Mouse (Mus musculus) lung, postnatal 25 days (tissue): ENCODE results near the gene Ift22.

Source experiments
- DNase-seq: peaks from one replicate; pipeline ENCODE4 v3.0.0; 2022; ENCODE audit warnings: low spot score

Gene Ift22

DNA sequence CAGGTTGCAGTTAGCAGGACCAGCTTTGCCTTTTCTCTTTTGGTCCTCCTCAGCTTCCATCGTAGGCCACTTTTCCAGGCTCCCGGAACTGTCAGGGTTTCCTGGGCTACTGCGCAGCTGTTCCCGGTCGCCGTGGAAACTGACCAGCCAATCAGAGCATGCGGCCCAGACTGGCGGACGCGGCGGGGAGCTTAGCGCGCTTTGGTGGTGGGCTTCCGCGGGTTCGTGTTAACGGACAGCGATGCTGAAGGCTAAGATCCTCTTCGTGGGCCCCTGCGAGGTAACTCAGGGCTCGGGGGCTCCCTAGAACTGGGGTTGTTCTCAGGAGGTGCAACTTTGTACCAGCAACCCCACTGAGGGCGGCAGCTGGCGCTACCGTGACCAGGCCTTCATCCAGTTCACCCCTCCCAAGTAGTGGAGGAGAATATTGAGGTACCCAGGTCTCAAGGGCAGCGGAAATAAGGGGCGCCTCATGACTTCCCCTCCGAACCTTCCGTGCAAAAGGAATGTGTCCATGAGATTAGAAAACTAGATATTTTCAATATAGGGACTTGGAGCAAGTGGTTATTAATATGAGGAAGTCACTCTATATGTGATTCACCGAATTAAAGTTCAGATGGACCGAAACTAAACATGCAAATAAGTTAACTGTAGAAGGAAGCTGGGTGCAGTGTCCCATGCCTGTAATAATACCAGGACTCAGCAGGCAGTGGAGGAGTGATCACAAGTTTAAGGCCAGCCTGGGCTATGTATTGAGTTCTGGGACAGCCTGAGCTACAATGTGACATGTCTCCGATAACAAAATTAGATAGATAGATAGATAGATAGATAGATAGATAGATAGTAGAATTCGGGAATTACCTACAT lies at the start of gene Ift22:
Gene Ift22 (plus strand): TSS at position 160 of the 867 bp plus-strand sequence.
- peak; percentile 95 for DNase-seq

GRCm38 (mm10) chr5:136861191-136861940 lies 46.6 kb upstream of the Ift22 start:
- no peak for DNase-seq

- DNase-seq, result no peak
Measured at GRCm38 (mm10) chr5:136862806-136863205, 45.1 kb upstream of the Ift22 start.

GRCm38 (mm10) chr5:136863276-136863675 lies 44.7 kb upstream of the Ift22 start:
- no peak for DNase-seq

DNA sequence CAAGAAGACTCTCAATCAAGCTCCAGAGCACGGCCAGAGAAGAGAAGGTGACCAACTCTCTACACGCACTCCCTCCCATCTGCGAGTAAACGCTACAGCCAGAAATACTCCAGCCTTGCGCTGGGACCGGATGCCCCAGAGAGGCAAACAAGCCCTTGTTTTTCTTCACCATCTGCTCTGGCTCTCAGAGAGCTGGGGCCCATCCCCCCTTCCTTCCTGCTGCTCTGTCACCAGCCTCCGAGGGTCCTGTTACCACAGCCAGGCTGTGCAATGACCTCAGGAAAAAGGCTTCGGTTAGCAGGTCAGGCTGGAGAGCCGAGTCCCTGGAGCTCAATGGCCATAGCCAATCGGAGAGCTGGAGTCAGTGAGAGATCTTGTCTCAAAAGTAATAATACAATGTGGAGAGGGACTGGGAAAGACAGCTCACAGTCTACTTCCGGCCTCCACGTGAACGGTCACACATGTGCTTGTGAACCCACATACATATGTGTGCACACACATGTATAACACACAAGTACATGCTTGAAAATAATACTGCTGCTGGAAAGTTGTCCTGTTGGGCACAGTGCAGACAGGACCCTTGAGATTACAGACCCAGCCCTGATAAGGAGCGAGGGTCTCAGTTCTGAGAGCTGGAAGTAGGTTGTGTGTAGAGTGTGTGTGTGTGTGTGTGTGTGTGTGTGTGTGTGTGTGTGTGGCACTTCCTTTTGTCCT lies 43.8 kb upstream of the Ift22 start:
- peak; percentile 55 for DNase-seq

DNA sequence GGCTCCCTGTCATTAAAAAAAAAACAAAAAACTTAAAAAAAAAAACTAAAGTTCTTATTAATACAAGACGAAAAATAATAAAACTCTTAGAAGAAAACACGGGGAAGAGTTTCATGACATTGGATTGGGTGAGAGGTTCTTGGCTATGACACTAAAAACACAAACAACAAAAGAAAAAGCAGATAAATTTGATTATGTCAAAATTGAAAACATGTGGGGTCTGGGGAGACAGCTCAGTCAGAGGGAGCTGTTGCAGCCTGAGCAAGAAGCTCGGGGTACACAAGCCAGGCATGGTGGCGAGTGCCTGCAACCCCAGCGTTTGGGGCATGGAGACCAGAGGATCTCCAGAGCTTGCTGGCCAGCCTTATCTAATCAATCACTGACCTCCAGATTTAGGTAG lies 40.2 kb upstream of the Ift22 start:
- DNase-seq, result no peak

DNA sequence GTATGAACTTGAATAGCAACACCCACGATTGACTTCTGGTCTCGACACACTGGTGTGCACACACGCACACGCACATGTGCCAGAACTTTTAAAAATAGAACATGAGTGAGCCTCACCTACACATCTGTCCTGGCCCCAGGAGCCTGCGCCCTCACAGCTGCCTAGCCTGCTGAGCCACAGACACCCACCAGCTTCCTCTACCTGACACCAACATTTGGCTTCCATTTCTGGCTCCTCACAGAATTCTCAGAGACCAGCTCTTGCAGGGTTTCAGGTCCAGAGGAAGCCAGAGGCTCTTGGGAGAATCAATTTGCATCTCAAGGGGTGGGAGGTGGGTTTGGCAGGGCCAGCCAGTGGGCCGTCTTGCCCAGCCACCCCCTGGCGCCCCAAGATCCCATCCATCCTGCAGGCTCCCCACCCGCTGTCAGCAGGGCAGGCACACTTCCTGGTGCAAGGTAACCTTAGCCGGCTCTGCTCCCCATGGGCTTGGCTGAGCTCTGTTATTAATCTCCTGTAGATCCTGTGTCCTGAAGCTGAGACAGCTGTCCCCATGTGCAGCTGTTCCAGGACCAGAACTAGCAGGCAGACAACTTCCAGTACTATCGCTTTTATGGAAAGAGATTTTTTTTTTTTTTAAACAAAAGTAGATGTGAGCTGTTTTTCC lies 38.4 kb upstream of the Ift22 start:
- DNase-seq, result no peak

- DNase-seq, result no peak
Measured at GRCm38 (mm10) chr5:136872417-136872816, 35.5 kb upstream of the Ift22 start.

- no peak for DNase-seq
Measured at GRCm38 (mm10) chr5:136874271-136874670, 33.7 kb upstream of the Ift22 start.

DNA sequence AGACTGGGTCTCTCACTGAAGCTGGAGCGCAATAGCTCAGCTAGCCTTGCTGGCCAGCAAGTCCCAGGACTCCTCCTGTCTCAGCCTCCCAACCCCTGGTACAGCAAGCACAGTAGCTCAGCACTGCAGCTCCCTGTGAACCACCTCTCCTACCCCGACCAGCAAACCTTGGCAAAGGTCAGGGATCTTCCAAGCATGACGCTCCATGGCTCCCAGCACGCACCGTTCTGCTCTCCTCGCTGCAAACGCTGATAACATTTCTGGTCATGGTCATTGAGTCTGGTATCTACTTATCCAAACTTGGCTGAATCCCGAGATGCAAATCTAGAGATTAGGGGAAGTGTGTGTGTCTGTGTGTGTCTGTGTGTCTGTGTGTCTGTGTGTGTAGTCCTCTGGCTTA lies 27.8 kb upstream of the Ift22 start:
- no peak for DNase-seq

GRCm38 (mm10) chr5:136881380-136882009 lies 26.5 kb upstream of the Ift22 start:
- DNase-seq, result peak; percentile 64

GRCm38 (mm10) chr5:136882055-136882787 lies 25.7 kb upstream of the Ift22 start:
- no peak for DNase-seq

DNA sequence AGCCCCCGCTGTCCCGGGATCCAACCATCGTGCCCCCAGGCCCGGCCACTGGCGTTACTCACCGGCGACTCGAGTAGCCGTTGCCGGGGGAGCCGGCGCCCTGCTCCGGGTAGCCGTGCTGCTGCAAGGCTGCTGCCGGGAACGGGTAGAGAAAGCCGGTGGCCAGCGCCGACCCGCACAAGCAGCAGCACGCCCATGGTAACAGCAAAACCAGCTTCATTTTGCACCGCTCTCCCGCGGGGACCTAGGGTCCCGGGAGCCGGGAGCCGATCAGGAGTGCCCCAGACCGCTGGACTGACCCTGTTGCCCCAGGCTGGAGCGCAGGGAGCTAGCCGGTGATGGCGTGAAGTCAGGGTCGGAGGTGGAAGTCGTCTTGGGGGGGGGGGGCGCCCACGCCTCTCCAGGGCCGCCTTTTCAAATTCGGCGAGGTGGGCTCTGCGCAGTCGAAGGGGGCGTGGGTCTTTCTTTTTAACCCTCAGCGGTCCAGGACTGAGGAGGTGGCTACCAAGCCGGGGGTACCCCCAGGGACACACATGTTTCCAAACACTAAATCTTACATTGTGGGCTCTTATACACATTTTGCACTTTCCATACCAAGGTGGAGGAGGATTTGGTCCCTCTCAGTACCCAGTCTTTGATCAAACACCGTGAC lies 25.0 kb upstream of the Ift22 start, which contains the start of gene Col26a1:
Gene Col26a1 (minus strand): TSS at position 422 of the 652 bp plus-strand sequence.
- no peak for DNase-seq

DNA sequence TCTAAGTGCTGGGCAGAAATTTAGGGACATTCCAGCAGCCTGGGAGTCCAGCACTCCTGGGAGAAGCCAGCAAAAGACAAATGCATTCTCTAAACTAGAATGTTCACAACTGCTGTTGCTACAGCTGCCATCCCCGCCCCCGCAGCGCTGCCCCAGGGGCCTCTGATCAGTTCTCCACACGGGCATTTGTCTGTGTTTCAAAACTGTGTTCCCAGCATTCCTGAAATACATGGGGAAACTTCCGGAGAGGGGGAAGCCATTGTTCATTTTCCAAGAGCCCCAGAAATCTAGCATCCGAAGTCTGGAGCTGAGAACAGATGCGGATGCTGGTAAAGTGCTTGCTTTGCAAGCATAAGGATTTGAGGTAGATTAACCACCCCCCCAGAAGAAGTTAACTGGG lies 21.0 kb upstream of the Ift22 start:
- no peak for DNase-seq

DNA sequence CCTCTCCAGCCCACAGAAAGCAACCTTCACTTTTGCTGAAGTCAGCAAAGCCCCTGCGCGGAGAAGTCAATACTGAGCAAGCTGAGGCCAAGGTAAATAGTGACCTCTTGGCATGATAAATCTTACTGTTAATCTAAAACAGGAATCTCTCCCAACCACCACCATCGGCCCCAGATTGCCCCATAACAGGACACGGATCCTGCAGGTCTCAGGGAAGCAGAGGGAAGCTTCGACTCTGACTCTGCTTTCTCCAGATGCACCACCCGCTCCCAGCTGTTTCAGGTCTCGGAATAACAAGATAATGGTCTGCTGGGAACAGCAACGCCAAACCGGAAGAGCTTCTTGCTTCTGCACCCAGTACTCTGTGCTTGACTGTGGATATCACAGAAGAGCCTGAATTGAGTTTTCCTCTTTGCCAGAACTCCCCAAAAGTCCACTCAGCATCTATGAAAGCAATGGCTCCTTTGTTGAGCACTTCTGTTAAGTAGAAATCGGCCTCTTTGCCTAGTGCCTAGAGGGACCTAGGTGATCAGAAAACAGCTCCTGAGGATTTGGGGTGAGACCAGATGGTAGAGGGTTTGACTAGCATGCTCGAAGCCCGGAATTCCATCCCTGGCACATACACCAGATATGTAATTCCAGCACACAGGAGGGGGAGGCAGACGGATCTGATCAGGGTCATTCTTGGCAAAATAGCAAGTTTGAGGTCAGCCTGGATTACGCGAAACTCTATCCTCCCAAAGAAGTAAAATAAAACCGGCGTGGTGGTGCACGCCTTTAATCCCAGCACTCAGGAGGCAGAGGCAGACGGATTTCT lies 19.2 kb upstream of the Ift22 start:
- DNase-seq, result no peak

DNA sequence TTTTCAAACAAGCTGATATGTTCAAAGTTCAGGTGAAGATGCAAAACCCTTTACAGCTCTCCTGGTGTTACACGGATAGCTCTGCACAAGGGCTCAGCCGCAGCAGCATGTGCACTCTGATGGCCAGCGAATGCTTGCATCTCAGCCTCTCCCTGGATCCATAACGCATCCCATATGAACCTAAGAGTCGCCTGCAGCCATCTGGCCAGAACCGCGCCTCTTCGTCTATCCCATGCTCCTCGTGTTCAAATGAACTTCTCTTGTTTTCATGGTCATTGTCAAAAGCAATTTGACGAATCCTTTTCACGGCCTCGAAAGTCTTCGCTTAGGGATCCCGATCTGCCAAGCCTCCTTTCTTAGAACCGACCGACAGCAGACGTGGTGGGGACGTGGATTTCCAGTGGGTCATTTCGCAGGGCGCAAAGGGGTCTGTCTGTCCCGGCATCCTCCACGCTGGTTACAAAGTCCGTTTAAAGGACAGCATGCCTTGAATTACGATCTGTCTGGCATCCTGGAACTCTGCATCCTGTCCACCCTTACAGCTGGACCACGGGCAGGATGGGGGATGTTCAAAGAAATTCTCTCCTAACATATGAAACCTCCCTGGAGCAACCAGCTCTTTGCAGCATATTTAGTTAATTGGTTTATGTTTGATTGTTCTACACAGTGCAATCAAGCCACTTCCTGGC lies 13.0 kb upstream of the Ift22 start:
- no peak for DNase-seq

DNA sequence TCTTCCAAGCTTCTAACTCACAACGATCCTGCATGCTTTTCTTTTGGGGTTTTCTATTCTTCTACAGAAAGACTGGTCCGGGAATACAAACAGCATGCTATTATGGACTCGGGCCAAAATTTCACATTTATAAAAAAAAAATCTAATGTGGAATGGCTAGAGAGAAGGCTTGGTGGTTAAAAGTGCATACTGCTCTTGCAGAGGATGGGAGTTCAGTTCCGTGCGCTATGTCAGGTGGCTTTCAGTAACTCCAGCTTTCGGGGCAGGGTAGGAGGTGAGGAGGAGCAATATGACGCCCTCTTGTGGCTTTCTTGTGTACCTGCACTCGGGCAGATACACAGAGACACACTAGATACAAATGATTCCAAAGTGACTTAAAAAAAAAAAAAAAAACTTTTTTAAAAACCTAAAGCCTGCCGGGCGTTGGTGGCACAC lies 12.4 kb upstream of the Ift22 start:
- no peak for DNase-seq

DNA sequence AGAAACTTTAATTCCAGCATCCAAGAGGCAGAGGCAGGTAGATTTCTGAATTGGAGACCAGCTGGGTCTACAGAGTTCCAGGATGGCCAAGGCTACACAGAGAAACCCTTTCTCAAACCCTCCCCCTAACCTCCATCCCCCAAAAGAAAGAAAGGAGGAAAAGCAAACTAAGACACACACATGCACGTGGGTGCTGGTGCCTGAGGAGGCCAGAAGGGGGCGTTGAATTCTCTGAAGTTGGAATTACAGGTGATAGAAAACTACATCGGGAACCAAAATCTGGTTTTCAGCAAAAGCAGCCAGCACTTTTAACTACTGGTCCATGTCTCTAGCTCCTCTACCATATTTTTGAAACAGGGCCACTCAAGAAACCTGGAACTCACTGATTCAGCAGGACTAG lies 3.3 kb upstream of the Ift22 start:
- DNase-seq, result no peak

DNA sequence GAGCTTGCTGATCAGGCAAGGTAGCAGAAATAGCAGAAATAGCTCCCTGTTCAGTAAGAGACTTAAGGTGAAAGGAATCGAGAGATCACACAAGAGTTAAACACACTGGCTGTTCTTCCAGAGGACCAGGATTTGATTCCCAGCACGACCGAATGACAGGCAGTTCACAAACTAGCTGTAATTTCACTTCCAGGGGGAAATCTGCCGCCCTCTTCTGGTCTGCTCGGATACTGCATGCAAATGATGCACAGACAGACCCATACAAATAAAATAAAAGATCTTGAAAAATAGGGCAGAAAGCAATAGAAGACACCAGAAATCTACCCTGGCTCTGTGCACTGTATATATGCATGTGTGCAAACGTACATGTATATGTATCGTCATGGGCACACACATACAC lies 2.3 kb upstream of the Ift22 start:
- no peak for DNase-seq
